Mouse (Mus musculus) E14TG2a.4 (cell line): Measurements from ENCODE around the gene Ldhc.

ENCODE experiments used
- CTCF ChIP-seq: conservative IDR thresholded peaks from 2 replicates; pipeline ENCODE4 v1.5.1; 2014; ENCODE audit warnings: low read length
- NANOG ChIP-seq: IDR thresholded peaks from 2 replicates; pipeline ENCODE4 v1.6.1; 2014; ENCODE audit warnings: borderline replicate concordance, low read length, mixed read lengths
- POU5F1 ChIP-seq: IDR thresholded peaks from 2 replicates; pipeline ENCODE4 v1.6.1; 2014; ENCODE audit warnings: low read length, borderline replicate concordance

DNA sequence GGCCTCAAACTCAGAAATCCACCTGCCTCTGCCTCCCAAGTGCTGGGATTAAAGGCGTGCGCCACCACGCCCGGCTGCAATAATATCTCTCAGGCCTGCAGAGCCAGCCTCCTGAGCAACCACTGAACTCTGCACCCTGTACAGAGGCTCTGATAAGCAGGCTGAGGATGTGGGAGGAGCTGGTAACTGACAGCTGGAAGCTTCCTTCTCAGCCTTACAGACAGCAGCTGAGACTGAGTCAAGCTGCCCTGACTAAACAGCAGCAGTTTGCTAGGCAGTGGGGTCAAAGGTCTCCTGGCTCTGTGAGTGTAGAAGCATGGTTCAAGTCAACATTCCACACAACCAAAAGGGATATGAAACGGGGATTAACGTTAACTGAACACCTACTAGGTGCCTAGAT is 27.7 kb upstream of the Ldhc start:
- TF ChIP-seq CTCF (no peak), POU5F1 (no peak), NANOG (no peak)
